Mouse (Mus musculus): ENCODE results near the gene Arih1.
"Not testable (repeated sequence)": the region's sequence is repeated elsewhere in the genome, so short reads cannot be mapped to it uniquely, and the experiment has no call there.

The Arih1 gene

GRCm38 (mm10) chr9:59469446-59469845 lies 17.0 kb downstream of the Arih1 start:
- ATAC-seq (ENCODE audit: insufficient number of reproducible peaks, low FRiP score, low TSS enrichment) = no peak

GRCm38 (mm10) chr9:59464293-59464692 lies 22.1 kb downstream of the Arih1 start:
- no peak for ATAC-seq (ENCODE audit: insufficient number of reproducible peaks, low FRiP score, low TSS enrichment)

DNA sequence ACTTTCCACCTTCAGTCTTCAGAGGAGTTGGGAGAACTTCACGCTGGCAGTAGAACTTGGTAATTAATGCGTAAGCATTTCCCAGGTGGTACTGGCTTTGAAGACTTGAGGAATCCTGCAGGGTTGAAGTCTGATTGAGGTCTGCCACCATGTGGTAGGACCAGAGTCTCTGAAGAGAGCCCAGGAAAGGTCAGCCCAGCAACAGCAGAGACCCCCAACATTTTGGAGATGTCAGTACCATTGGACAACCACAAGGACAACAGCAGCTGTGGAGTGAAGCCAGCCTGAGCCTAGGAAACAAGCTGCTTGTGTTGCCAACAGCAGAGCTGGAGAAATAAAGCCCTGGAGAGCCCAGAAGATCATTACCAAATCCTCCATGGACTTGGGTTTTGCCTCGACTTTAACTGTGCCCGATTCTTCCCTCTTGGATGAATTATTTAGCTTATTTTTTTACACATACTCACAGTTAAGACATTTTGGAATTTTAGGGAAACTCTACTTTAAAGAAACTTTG lies 27.4 kb downstream of the Arih1 start:
- ATAC-seq (ENCODE audit: insufficient number of reproducible peaks, low FRiP score, low TSS enrichment) = no peak

DNA sequence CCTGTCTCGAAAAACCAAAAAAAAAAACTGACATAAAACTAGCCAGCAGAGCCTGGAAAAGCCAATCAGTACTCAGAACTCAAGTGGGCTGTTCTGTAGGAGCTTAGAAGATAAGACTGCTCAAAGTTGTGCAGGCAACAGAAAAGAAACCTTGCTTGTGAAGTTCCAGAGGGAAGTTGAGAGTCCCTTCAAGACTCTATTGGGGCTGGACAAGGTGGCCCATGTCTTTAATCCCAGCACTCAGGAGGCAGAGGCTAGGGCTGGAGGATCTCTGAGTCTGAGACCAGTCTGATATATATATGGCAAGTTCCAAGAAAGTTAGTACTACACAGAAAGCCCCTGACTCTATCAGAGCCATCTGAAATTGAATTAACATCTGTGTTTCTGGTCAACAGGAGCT lies 28.0 kb downstream of the Arih1 start:
- no peak for ATAC-seq (ENCODE audit: insufficient number of reproducible peaks, low FRiP score, low TSS enrichment)

DNA sequence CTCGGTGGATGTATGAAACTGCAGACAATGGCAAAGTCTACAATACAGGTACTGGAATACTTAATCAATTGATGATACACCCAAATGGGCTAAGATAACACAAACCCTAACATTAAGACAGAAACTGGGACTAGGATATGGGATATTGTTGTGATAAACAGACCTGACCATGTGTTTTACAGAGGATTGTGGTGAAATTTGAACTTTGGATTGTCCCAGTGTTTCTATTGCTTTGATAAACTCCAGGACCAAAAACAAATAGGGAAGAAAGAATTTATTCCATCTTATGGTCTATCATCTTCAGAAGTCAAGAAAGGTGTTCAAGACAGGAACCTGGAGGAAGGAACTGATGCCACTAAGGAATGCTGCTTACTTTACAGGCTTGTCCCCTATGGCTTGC lies 28.7 kb downstream of the Arih1 start:
- ATAC-seq (ENCODE audit: insufficient number of reproducible peaks, low FRiP score, low TSS enrichment) = no peak

GRCm38 (mm10) chr9:59455404-59456068 lies 30.9 kb downstream of the Arih1 start:
- no peak for ATAC-seq (ENCODE audit: insufficient number of reproducible peaks, low FRiP score, low TSS enrichment)

DNA sequence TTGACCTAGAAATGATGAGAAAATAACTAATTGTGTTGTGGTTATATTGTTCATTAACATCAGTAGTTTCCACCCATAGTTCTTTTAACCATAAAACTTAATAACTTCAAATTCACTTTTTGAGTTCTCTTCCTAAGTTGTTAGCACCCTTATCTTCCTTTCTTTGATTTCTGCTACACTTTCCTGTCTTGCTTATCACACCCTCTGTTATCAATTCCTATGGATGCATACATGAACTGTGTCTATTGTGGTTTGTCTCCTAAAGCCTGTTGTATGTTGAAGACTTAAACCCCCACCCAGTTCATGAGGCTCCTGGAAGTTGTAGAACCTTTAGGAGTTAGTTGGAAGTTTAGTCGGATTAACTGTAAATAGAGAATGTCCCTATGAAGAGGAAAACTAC lies 52.7 kb downstream of the Arih1 start:
- ATAC-seq (ENCODE audit: insufficient number of reproducible peaks, low FRiP score, low TSS enrichment) = no peak

DNA sequence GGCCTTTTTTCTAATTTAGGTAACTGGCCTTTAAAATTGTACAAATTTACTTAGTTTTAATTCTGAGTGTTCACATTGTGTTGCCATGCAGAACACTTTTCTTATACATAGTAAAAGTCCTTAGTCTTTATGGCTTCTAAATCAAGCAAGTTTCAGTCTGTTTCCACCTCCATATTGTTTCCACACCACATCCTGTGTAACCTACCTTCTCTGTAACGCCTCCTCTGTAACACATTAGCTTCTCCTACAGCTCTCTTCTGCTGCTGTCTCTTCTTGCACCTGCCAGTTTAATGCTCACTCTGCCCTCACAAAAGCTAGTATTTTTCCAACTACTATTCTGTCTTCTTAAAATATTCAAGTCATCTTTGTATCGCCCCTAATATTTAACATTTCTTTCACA lies 54.8 kb downstream of the Arih1 start:
- no peak for ATAC-seq (ENCODE audit: insufficient number of reproducible peaks, low FRiP score, low TSS enrichment)

DNA sequence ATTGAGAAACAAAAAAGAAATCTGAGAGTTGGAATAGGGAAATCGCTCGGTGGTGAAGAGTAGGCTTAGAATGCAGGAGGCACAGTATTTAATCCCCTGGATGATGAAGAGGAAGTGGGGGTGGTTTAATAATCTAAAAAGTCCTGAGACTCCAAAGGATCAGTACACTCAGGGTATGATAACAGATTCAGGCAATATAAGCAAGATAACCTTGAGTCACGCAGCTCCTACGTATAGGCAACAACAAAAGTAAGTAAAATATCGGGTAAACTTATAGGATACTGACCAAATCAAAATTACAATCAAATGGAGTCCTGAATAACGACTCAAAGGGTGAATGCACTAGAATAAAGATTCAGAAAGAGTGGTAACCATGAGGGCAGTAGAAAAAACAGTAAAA lies 65.9 kb downstream of the Arih1 start:
- no peak for ATAC-seq (ENCODE audit: insufficient number of reproducible peaks, low FRiP score, low TSS enrichment)

DNA sequence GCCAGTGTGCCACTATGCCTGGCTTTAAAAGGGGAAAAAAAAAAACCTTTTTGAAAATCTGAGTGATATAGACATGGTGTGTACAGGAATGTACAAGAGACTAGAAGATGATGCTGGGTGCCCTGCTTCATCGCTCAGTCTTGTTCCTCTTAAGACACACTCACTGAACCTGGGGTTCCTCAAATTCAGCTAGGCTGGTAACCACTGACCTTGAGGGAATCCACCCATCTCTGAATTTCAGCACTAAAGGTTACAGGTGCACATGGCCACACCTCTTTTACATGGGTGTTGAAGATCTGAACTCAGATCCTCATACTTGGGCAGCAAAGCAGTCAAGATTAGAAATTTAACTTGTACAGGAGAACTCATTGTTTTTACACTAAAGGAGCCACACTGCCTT lies 79.1 kb downstream of the Arih1 start:
- no peak for ATAC-seq (ENCODE audit: insufficient number of reproducible peaks, low FRiP score, low TSS enrichment)

- no peak for ATAC-seq (ENCODE audit: insufficient number of reproducible peaks, low FRiP score, low TSS enrichment)
Observed at GRCm38 (mm10) chr9:59389086-59389485, 97.3 kb downstream of the Arih1 start.

DNA sequence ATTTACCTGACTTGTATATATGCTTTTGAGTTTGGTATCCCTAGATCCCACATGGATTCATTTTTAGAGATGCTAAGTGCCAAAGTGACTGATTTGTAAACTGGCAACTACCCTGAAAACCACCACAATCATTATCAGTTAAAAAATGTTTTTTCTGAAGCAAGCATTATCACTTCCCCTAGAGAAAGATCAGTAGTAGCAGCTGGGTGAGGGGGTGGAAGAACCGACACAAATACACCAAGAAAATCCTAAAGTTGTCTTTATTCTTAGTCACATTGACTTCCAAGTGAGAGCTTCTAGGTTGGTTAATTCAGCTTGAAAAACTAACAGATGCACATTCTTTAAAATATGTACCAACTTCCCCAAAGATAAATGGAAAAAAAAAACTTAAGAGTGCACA lies 98.1 kb downstream of the Arih1 start:
- no peak for ATAC-seq (ENCODE audit: insufficient number of reproducible peaks, low FRiP score, low TSS enrichment)

DNA sequence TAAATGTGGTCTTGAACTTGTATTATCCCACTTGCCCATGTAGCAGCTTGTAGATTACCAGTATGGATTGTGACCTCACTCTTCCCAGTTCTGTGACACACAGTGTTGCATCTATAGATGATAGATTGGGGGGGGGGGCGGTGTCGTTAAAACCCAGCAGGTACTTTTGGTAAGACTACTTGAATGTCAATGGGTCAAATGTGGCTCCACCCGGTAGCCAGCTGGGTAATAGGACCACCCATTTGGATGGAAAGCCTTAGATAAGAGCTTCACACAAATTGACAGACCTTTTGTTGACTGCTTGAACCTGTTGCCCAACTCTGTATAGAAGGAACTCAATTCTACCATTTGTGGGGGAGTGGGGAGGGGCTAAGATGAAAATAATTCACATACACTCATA lies 99.0 kb downstream of the Arih1 start:
- ATAC-seq (ENCODE audit: insufficient number of reproducible peaks, low FRiP score, low TSS enrichment) = no peak

GRCm38 (mm10) chr9:59375626-59376025 lies 110.8 kb downstream of the Arih1 start:
- ATAC-seq (ENCODE audit: insufficient number of reproducible peaks, low FRiP score, low TSS enrichment) = no peak

GRCm38 (mm10) chr9:59369646-59370045 lies 116.8 kb downstream of the Arih1 start:
- no peak for ATAC-seq (ENCODE audit: insufficient number of reproducible peaks, low FRiP score, low TSS enrichment)

- no peak for ATAC-seq (ENCODE audit: insufficient number of reproducible peaks, low FRiP score, low TSS enrichment)
Observed at GRCm38 (mm10) chr9:59369220-59369619, 117.2 kb downstream of the Arih1 start.

GRCm38 (mm10) chr9:59360487-59360886 lies 125.9 kb downstream of the Arih1 start:
- ATAC-seq (ENCODE audit: insufficient number of reproducible peaks, low FRiP score, low TSS enrichment) = not testable (repeated sequence)

DNA sequence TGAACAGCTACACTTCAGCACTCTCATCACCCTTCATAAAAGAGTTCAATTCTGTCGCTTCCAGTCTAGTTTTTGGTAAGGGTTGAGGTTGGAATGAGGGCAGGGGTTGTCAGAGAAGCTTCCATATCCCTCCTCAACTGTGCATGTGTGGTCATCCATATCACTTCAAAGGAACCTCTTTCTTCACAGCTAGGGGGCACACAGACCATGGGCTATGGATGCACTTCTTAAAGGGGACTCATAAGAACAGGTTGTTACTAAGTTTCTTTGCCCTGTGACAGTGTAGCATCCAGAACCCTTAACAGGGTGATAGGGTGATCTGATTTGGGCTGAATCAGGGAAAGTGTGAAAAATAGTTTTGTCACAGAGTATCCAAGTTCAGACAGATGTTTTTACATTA lies 128.4 kb downstream of the Arih1 start:
- not testable (repeated sequence) for ATAC-seq (ENCODE audit: insufficient number of reproducible peaks, low FRiP score, low TSS enrichment)

- ATAC-seq (ENCODE audit: insufficient number of reproducible peaks, low FRiP score, low TSS enrichment) = peak; percentile 96
Observed at GRCm38 (mm10) chr9:59353253-59353639, 133.2 kb downstream of the Arih1 start, which contains the start of gene Bbs4. Gene Bbs4, minus strand, starts transcription at chr9:59353508.

- ATAC-seq (ENCODE audit: insufficient number of reproducible peaks, low FRiP score, low TSS enrichment) = no peak
Observed at GRCm38 (mm10) chr9:59352586-59353252, 133.7 kb downstream of the Arih1 start.

DNA sequence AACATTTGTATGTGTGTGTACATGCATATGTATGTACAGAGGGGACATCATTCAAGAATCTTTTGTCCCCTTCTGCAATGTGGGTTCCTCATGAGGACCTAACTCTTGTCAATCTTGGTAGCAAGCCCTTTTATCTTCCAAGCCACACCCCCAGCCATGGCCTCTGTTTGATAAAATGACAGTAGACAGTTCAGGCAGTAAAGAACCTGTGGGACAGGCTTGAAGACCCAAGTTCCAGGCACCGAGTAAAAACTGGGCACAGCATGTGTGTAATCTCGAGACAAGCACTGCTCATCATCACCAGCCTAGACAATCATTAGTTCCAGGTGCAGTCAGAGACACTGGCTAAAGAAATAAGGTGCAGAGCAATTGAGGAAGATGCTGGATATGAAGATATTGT lies 140.2 kb downstream of the Arih1 start:
- no peak for ATAC-seq (ENCODE audit: insufficient number of reproducible peaks, low FRiP score, low TSS enrichment)

DNA sequence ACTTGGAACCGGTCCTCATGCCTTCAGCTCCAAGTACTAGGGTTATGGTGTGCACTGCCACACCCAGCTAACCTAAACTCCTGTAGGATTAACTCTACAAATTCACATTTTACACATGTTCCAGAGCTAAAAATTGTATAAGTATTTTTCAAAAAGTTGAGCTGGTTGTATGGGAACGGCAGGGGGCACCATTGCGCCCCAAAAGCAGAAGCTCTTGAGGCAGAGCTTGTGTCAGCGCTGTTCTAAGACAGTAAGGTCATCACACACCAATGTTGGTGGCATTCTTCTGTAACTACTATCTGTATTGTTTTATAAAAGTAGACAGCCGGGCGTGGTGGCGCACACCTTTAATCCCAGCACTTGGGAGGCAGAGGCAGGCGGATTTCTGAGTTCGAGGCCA lies 146.4 kb downstream of the Arih1 start:
- ATAC-seq (ENCODE audit: insufficient number of reproducible peaks, low FRiP score, low TSS enrichment) = no peak

Measured in cerebellum, adult (tissue).